Mouse (Mus musculus): ENCODE measurements around the gene Ctdsp1.

Gene Ctdsp1

DNA sequence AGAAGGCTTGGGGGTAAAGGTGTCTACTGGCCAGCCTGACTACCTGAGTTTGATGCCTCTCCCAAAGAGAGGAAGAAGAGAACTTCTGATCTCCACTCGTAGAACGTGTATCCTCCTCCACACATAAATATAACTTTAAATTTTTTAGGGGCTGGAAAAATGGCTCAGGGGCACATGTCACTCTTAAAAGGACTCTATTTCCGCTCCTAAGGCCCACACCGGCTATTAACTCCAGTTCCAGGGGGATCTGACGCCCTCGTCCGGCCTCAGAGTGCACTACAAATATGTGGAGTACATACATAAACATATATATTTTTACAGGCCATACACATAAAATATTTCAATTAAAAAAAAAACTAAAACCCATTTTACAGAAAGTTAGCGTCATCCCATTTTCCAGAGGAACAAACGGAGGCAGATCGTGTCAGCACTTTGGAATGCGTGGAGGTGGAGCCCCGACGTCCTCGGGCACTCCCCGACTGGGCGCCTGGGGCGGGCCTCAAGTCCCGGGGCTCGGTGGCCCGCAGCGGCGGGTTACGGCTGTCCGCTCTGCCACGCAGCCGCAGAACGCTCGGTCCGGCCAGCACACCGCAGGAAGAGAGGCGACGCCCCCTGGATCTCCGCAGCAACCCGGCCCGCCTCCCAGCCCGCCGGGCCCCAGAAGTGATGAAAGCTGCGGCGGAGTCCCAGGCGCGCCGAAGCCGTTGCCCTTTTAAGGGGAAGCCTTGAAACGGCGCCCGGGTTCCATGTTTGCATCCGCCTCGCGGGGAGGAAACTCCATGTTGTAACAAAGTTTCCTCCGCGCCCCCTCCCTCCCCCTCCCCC, at the start of gene Ctdsp1:
Gene Ctdsp1 (plus strand): TSS at position 586 of the 825 bp plus-strand sequence.
- peak; percentile 94 for DNase-seq (ENCODE audit: low read depth, low spot score)

GRCm38 (mm10) chr1:74341898-74342297, 49.4 kb upstream of the Ctdsp1 start:
- DNase-seq (ENCODE audit: low read depth, low spot score), result no peak

DNA sequence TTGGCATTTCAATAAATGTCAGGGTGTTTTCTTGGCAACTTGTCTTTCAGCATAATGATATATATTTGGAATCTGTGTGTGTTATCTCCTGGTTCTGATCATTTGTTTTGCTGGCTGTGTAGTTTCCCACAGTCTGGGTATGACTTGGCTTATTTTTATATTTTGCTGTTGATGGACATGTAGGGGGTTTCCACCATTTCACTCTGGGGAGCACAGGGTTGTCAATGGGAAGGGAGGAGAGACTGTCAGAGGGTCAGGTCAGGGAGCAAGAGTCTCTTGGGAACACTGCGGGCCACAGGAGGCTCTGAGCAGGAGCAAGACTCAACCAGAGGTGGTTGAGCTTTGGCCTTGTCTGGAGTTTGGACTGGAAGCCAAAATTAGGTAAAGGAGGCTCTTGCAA, 49.0 kb upstream of the Ctdsp1 start:
- DNase-seq (ENCODE audit: low read depth, low spot score), result no peak

DNA sequence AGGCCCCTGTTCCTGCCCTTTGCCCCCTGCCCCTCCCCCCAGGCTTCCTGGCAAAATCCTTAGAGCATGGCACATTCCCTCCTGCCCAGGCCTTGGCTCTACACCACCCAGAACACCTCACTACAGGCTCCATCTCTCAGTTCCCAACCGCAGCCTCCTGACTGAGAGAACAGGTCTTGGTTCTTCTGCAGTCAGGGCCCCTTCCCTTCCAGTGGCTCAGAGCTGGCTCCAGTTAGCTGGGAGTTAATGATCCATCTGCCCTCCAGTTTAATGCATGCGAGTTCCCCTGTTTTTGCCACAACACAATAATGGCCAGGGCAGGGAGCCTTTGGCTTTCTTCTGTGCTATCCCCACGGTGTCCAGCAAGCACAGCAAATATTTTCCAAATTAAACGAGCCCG, 48.1 kb upstream of the Ctdsp1 start:
- DNase-seq (ENCODE audit: low read depth, low spot score), result no peak

DNA sequence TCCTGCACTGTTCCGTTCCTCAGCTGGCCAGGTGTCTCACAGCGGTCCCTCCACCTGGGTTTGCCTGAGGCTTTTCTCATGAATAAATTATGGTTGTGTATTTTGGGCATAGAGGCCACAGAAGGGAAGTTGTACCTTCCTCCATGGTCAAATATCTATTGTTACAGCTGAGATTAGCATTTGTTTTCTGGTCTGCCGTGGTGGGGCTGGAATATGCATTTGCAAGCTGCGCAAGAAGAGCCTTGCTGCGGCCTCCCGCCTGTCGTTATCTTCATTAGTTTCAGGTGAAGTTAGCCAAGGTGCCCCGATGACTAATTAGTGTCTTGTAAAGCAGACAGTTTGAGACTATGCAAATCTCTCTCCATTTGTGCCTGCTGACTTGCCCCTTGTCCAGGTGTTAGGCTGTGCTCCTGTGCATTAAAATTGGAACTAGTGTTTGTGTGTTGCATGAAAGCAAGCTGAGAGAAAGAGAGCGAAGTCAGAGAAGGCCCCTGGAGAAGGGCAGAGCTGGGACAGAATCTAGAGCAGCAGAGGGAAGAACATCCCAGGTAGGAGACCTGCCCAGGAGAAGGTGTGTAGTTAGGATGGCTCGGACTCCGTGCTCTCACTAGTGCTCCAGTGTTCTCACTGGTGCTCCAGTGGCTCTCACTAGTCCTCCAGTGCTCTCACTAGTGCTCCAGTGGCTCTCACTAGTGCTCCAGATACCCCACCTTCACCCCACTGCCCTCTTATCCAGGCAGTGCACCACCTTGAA, 47.0 kb upstream of the Ctdsp1 start:
- no peak for DNase-seq (ENCODE audit: low read depth, low spot score)

DNA sequence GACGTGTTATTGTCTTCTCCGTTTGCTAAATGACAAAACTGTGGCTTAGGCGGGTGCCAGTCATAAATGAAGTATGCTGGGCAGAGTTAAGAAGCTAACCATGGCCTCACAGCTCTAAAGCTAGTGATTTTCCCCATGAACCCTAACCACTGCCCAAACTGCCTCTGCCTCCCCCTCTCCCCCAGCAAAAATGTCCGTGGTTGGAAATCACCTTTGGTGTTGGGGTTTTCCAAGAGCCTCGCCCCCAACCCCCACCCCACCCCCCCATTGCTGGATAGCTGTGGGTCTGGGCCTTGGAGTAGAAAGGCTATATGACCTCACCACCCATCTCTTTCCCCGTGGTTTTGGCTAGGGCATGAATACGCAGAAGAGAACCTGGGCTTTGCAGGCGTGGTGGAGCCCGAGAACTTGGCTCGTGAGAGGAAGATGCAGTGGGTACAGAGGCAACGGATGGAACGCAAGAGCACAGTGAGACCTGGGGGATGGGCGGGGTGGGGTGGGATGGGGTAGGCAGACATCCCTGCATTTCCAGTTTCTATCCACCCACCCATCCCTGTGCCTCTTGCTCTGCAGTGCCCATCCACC, 40.0 kb upstream of the Ctdsp1 start:
- no peak for DNase-seq (ENCODE audit: low read depth, low spot score)

DNA sequence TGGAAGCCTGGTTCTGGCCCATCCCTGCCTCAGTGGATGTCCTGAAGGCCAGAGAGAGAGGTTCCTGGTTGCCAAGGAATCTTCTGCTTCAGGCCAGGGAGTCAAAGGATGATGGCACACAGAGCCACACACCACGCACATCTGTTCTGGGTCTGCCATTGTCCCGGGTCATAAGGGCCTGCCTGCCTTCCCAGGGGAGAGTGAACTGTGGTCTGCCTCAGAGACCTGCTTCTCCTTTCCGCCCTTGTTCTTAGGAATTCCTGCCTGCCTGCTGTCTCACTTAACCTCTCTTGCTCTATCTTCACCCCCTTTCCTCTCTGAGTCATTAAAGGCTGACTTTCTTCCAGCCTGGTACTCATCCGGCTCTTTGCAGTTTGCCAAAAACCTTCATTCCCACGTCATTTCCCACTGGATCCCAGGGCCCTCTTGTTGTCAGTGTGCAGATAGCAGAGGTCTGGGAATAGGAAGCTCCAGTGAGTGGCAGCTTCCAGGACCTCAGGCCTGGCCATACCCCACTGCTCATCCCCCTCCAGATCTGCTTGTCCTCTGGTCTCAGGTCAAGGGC, 38.7 kb upstream of the Ctdsp1 start:
- no peak for DNase-seq (ENCODE audit: low read depth, low spot score)

GRCm38 (mm10) chr1:74353453-74354229, 37.7 kb upstream of the Ctdsp1 start:
- peak; percentile 62 for DNase-seq (ENCODE audit: low read depth, low spot score)

DNA sequence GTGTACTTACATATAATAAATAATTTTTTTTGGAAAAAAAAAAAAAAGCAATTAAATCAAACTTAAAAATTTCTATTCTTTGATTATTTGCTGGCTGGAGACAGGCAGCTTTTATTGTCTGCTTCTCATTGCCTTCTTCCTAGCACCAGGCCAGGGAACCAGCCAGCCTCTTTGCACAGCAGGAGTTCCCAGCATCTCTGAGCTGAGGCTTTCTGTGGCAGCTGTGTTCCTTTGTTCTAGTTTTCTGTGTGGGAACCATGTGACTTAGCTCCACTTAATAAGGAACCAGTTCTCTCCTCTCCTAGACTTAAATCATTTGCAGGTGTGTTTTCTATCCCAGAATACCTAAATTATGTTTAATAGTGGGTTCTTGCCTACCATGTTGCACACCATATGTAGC, 33.8 kb upstream of the Ctdsp1 start:
- peak; percentile 74 for DNase-seq (ENCODE audit: low read depth, low spot score)

GRCm38 (mm10) chr1:74359952-74360517, 31.3 kb upstream of the Ctdsp1 start:
- no peak for DNase-seq (ENCODE audit: low read depth, low spot score)

- DNase-seq (ENCODE audit: low read depth, low spot score), result peak; percentile 95
These were observed 29.5 kb upstream of the Ctdsp1 start, which contains the start of gene Catip for GRCm38 (mm10) chr1:74361812-74362211. Gene Catip, plus strand, starts transcription at chr1:74362108.

DNA sequence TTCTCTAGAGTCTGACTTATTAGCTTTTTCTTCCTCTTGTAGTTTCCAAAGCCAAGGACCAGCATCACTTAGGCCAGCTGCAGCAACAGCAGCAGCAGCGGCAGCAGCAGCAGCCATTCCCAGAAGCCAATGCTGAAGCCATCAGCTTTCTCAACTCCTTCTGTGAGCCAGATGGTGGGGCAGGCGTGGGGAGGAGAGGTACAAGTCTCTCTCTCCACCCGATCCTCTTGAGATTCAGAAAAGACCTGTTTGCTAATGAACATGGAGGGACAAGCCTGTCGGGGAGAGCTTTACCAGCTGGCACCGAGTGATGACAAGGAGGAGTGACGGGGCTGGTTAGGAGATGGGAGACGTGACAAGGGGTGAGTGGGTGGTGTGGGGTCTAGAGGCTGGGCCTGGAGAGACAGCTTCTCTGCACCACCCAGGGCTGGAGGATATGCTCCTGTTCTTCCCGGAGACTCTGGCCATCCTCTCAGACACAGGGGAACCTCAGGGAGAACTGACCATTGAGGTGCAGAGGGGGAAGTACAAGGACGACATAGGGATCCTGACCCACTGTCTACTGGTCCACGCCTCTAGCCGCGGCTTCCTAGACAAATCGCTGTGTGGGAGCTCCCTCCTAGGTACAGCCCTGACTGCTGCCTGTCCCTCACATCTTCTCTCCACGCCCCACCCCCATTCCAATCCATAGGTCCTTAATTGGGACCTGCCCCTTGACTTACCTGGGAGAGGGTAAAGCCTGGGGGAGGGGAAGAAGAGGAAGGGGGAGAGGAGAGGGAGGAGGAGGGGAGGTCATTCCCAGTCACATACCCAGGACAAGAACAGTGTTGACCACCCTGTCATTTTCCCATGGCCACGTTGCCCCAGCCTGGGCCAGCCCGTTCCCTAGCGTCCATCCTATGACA, 28.7 kb upstream of the Ctdsp1 start:
- DNase-seq (ENCODE audit: low read depth, low spot score), result no peak

DNA sequence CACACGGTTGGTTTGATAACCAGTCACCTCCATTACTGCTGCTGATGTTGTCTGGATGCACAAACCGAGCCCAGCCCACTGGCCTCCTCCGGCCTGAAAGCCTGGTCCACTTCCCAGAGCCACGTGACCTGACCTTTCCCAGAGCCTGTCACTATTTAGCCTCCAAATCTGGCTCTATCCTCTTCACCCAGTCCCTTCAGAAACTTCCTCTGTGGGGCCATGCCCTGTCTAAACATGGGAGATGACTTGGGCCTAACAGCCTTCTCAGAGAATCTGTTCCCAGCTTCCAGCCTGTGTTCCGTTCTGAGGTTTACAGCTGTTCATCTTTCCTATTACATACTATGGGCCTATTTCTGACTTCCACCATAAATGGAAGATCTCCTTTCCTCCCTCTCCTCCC, 27.9 kb upstream of the Ctdsp1 start:
- DNase-seq (ENCODE audit: low read depth, low spot score), result no peak

DNA sequence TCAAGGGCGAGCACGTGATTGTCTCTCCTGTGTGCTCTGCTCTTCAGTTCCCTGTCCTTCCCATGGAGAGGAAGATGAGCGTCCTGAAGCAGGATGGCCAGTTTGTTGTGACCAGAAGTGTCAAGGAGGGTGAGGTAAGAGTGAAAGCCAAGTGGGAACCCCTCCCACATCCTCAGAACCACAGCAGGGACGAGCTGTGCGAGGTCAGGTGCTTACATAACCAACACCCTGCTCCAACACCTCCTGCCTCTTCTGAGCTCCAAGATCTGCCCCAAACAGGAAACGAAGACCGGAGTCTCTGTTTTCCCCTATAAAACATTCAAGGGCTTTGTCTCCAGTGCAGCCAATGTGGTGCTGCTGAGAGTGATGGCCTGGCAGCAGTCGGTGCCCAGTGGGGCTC, 27.0 kb upstream of the Ctdsp1 start:
- peak; percentile 58 for DNase-seq (ENCODE audit: low read depth, low spot score)

DNA sequence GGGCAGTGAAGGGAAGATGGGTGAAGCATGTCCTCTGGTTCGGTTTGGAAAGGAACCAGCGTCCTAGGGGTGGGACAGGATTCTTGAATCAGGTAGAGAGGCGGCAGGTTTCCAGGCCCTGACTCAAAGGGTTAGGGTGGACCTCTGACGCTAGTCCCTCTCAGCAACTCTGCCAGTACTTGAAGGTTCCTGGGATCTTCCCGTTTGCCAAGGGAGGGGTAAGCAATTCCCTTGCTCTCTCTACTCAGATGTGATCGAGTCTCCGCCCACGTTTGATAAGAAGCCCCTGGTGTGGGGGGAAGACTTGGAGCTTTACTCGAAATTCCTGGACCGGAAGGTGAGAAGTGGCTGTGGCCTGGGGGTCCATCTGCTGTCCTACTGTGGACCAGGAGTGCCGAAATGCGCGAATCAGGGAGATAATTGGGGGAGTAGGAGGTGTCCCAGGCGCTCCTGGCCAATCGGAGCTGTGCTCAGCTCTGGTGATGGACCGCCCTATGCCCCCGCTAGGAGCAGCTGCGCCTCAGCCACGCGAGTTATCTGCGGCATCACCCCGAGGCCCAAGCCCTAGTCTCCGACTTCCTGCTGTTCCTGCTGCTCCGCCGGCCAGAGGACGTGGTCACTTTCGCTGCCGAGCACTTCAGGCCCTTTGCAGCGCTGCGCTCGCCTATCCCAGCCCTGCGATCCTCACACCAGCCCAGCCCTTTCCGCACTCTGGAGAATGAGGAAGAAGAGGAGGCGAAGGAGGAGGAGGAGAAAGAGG, 23.2 kb upstream of the Ctdsp1 start:
- peak; percentile 63 for DNase-seq (ENCODE audit: low read depth, low spot score)

DNA sequence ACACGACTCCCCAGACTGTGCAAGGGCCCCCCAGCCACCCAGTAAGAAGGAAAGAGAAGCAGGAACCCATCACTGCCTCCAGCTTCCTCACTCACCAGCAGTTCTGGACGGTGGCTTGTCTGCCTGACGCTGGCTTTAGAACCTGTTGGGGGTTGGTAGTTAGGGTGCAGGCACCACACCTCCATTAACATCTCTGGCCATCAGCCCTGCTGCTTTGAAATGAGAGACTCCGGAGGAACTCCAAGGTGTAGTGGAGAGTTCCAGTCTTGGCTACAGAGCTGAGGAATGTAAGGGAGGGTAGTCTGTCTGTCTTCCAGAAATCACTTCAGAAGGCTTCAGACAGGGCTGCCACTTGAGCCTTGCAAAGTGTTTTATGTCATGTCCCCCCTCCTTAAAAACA, 21.3 kb upstream of the Ctdsp1 start:
- DNase-seq (ENCODE audit: low read depth, low spot score), result peak; percentile 57

GRCm38 (mm10) chr1:74373372-74373771, 17.9 kb upstream of the Ctdsp1 start:
- no peak for DNase-seq (ENCODE audit: low read depth, low spot score)

GRCm38 (mm10) chr1:74374980-74375379, 16.3 kb upstream of the Ctdsp1 start, which contains the start of gene Slc11a1:
Gene Slc11a1, plus strand, starts transcription at chr1:74375195.
- DNase-seq (ENCODE audit: low read depth, low spot score), result no peak

- no peak for DNase-seq (ENCODE audit: low read depth, low spot score)
These were observed 15.7 kb upstream of the Ctdsp1 start for GRCm38 (mm10) chr1:74375561-74375960.
